Mouse (Mus musculus): ENCODE results near the gene Pola1. TPM values are rescaled to one million over a fixed set of nuclear protein-coding genes. Genes with fewer than 3 reads are reported as not detected.

The Pola1 gene
- polyA plus RNA-seq, 1 experiment from 2014 or later, result 18.2 TPM

GRCm38 (mm10) chrX:93300183-93300815 is 331.7 kb downstream of the Pola1 start:
- DNase-seq (ENCODE audit: low spot score), result no peak
- WGBS, result 17% methylated on average over 10 of the region's 10 CpGs
- Histone ChIP-seq H3K4me2 (ENCODE audit: low read length) (no peak overlapping the region), H3K36me3 (ENCODE audit: control insufficient read depth, insufficient read depth, low read length) (no peaks in the 10 kb centered on the region), H3K4me3 (ENCODE audit: low read depth, low read length) (no peak overlapping the region), H3K27me3 (replicated peaks; ENCODE audit: control insufficient read depth, insufficient read depth, low read length) (peaks cover 82% of the 10 kb centered on the region), H3K9ac (ENCODE audit: low read length) (no peak overlapping the region), H3K4me1 (replicated peaks; ENCODE audit: control insufficient read depth, insufficient read depth, low read length) (no peaks in the 10 kb centered on the region), H3K9me3 (ENCODE audit: control insufficient read depth, low read length) (no peaks in the 10 kb centered on the region), H3K27ac (ENCODE audit: low read depth) (no peak overlapping the region)
- ATAC-seq (replicated peaks; ENCODE audit: low FRiP score, low TSS enrichment, low read depth), result no peak

- Histone ChIP-seq H3K9me3 (ENCODE audit: control insufficient read depth, low read length) (no peaks in the 10 kb centered on the region), H3K4me3 (ENCODE audit: low read depth, low read length) (no peak overlapping the region), H3K36me3 (ENCODE audit: control insufficient read depth, insufficient read depth, low read length) (no peaks in the 10 kb centered on the region), H3K4me1 (replicated peaks; ENCODE audit: control insufficient read depth, insufficient read depth, low read length) (no peaks in the 10 kb centered on the region), H3K27me3 (replicated peaks; ENCODE audit: control insufficient read depth, insufficient read depth, low read length) (peaks cover 84% of the 10 kb centered on the region), H3K27ac (ENCODE audit: low read depth) (no peak overlapping the region), H3K9ac (ENCODE audit: low read length) (no peak overlapping the region), H3K4me2 (ENCODE audit: low read length) (no peak overlapping the region)
- no peak for ATAC-seq (replicated peaks; ENCODE audit: low FRiP score, low TSS enrichment, low read depth)
- 15% methylated on average over 6 of the region's 6 CpGs for WGBS
- no peak for DNase-seq (ENCODE audit: low spot score)
These were observed 332.2 kb downstream of the Pola1 start for GRCm38 (mm10) chrX:93299771-93300170.

- Histone ChIP-seq H3K27me3 (replicated peaks; ENCODE audit: control insufficient read depth, insufficient read depth, low read length) (peaks cover 90% of the 10 kb centered on the region), H3K36me3 (ENCODE audit: control insufficient read depth, insufficient read depth, low read length) (no peaks in the 10 kb centered on the region), H3K9ac (ENCODE audit: low read length) (no peak overlapping the region), H3K4me2 (ENCODE audit: low read length) (peak overlapping the region; percentile 25; the same call in 1 of the 2 replicates), H3K4me3 (ENCODE audit: low read depth, low read length) (0 out of 2 replicates have a peak overlapping the region, but pooled peaks have one; percentile 8), H3K4me1 (replicated peaks; ENCODE audit: control insufficient read depth, insufficient read depth, low read length) (no peaks in the 10 kb centered on the region), H3K9me3 (ENCODE audit: control insufficient read depth, low read length) (no peaks in the 10 kb centered on the region), H3K27ac (ENCODE audit: low read depth) (no peak overlapping the region)
- no peak for ATAC-seq (replicated peaks; ENCODE audit: low FRiP score, low TSS enrichment, low read depth)
- WGBS, result 10% methylated on average over 43 of the region's 43 CpGs
- no peak for DNase-seq (ENCODE audit: low spot score)
These were observed 332.8 kb downstream of the Pola1 start for GRCm38 (mm10) chrX:93299046-93299626.

DNA sequence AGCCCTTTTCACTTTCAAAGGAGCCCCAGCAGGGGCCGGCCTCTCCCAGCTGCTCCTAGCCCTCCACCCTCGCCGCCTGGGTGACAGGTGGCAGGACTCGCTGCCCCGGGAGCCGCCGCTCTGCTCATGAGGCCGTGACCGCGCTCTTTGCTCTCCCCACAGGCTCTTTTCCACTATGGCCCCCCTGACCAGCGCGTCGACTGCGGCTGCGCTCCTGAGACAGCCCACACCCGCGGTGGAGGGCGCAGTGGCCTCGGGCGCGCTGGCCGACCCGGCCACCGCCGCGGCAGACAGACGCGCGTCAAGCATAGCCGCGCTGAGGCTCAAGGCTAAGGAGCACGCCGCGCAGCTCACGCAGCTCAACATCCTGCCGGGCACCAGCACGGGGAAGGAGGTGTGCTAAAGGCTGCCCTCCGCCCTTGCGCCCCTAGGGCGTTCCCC is 334.9 kb downstream of the Pola1 start:
- Histone ChIP-seq H3K9me3 (ENCODE audit: control insufficient read depth, low read length) (no peaks in the 10 kb centered on the region), H3K27me3 (replicated peaks; ENCODE audit: control insufficient read depth, insufficient read depth, low read length) (peaks cover 97% of the 10 kb centered on the region), H3K27ac (ENCODE audit: low read depth) (no peak overlapping the region), H3K4me1 (replicated peaks; ENCODE audit: control insufficient read depth, insufficient read depth, low read length) (no peaks in the 10 kb centered on the region), H3K4me3 (ENCODE audit: low read depth, low read length) (no peak overlapping the region), H3K9ac (ENCODE audit: low read length) (no peak overlapping the region), H3K4me2 (ENCODE audit: low read length) (peak overlapping the region; percentile 20; the same call in 1 of the 2 replicates), H3K36me3 (ENCODE audit: control insufficient read depth, insufficient read depth, low read length) (no peaks in the 10 kb centered on the region)
- ATAC-seq (replicated peaks; ENCODE audit: low FRiP score, low TSS enrichment, low read depth), result no peak
- no peak for DNase-seq (ENCODE audit: low spot score)
- 15% methylated on average over 40 of the region's 40 CpGs for WGBS

DNA sequence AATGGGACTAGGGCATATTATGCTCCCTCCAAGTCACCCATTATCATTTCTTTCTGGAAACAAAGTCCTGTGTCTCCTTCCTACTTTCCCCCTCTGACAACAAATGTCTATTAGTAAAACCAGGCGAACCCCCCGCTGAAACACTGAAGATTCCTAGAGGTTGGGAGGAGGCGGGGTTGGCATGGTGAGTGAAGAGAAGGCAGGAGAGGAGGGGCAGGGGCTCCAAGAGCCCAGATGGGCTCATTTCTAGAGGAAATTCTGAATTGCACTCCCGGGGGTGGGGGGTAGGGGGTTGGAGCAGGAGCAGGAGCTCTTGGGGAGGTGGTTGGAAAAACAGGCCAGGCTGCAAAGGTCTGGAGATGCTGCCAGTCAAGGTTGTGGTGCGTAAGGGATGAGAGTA is 336.1 kb downstream of the Pola1 start:
- ATAC-seq (replicated peaks; ENCODE audit: low FRiP score, low TSS enrichment, low read depth) (no peak), DNase-seq (ENCODE audit: low spot score) (no peak)
- Histone ChIP-seq H3K9ac (ENCODE audit: low read length) (no peak overlapping the region), H3K4me2 (ENCODE audit: low read length) (no peak overlapping the region), H3K27me3 (replicated peaks; ENCODE audit: control insufficient read depth, insufficient read depth, low read length) (peaks cover 98% of the 10 kb centered on the region), H3K36me3 (ENCODE audit: control insufficient read depth, insufficient read depth, low read length) (no peaks in the 10 kb centered on the region), H3K4me3 (ENCODE audit: low read depth, low read length) (no peak overlapping the region), H3K27ac (ENCODE audit: low read depth) (no peak overlapping the region), H3K4me1 (replicated peaks; ENCODE audit: control insufficient read depth, insufficient read depth, low read length) (no peaks in the 10 kb centered on the region), H3K9me3 (ENCODE audit: control insufficient read depth, low read length) (no peaks in the 10 kb centered on the region)
- WGBS, result 20% methylated on average over 5 of the region's 5 CpGs

DNA sequence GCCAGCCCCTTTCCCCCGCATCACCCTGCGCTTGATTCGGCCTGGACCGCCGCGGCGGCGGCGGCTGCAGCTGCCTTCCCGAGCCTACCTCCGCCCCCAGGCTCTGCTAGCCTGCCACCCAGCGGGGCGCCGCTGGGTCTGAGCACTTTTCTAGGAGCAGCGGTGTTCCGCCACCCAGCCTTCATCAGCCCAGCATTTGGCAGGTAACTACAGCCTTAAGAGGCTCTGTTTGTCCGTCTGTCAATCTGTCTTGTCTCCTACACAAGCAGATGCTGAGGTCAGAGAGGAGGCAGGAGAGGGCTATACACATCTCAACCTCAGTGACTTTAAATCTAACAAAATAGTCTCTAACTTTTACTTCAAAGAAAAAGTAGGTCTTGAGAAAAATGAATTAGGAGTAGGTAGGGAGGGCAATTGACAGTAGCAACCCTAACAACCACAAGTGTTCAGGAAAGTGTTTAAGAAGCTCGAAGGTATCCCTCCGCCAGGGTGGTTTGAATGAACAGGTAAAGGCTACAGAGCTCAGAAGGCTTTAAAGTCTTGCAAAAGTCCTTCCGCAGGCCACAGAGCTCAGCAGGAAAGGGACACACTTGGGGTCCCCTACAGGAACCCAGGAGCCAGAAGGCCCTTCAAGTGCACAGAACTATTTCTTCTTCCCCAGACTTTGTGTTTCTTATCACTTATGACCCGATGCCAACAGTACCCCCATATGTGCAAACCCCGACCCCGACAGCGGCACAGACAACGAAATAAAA is 337.0 kb downstream of the Pola1 start:
- no peak overlapping the region for H3K9ac ChIP-seq (ENCODE audit: low read length)
- no peak overlapping the region for H3K4me3 ChIP-seq (ENCODE audit: low read depth, low read length)
- no peak for DNase-seq (ENCODE audit: low spot score)
- H3K27me3 ChIP-seq (replicated peaks; ENCODE audit: control insufficient read depth, insufficient read depth, low read length), result peaks cover 98% of the 10 kb centered on the region
- no peak for ATAC-seq (replicated peaks; ENCODE audit: low FRiP score, low TSS enrichment, low read depth)
- no peak overlapping the region for H3K4me2 ChIP-seq (ENCODE audit: low read length)
- H3K4me1 ChIP-seq (replicated peaks; ENCODE audit: control insufficient read depth, insufficient read depth, low read length), result no peaks in the 10 kb centered on the region
- no peaks in the 10 kb centered on the region for H3K36me3 ChIP-seq (ENCODE audit: control insufficient read depth, insufficient read depth, low read length)
- WGBS, result 13% methylated on average over 25 of the region's 25 CpGs
- H3K9me3 ChIP-seq (ENCODE audit: control insufficient read depth, low read length), result no peaks in the 10 kb centered on the region
- H3K27ac ChIP-seq (ENCODE audit: low read depth), result no peak overlapping the region

GRCm38 (mm10) chrX:93292031-93292430 is 339.9 kb downstream of the Pola1 start:
- 17% methylated on average over 6 of the region's 6 CpGs for WGBS
- Histone ChIP-seq H3K27ac (ENCODE audit: low read depth) (no peak overlapping the region), H3K4me2 (ENCODE audit: low read length) (no peak overlapping the region), H3K27me3 (replicated peaks; ENCODE audit: control insufficient read depth, insufficient read depth, low read length) (peaks cover 99% of the 10 kb centered on the region), H3K9me3 (ENCODE audit: control insufficient read depth, low read length) (no peaks in the 10 kb centered on the region), H3K4me3 (ENCODE audit: low read depth, low read length) (no peak overlapping the region), H3K9ac (ENCODE audit: low read length) (no peak overlapping the region), H3K4me1 (replicated peaks; ENCODE audit: control insufficient read depth, insufficient read depth, low read length) (no peaks in the 10 kb centered on the region), H3K36me3 (ENCODE audit: control insufficient read depth, insufficient read depth, low read length) (no peaks in the 10 kb centered on the region)
- ATAC-seq (replicated peaks; ENCODE audit: low FRiP score, low TSS enrichment, low read depth) (no peak), DNase-seq (ENCODE audit: low spot score) (no peak)

- Histone ChIP-seq H3K4me3 (ENCODE audit: low read depth, low read length) (no peak overlapping the region), H3K27ac (ENCODE audit: low read depth) (no peak overlapping the region), H3K9me3 (ENCODE audit: control insufficient read depth, low read length) (no peaks in the 10 kb centered on the region), H3K27me3 (replicated peaks; ENCODE audit: control insufficient read depth, insufficient read depth, low read length) (peaks cover 100% of the 10 kb centered on the region), H3K4me1 (replicated peaks; ENCODE audit: control insufficient read depth, insufficient read depth, low read length) (no peaks in the 10 kb centered on the region), H3K4me2 (ENCODE audit: low read length) (no peak overlapping the region), H3K36me3 (ENCODE audit: control insufficient read depth, insufficient read depth, low read length) (no peaks in the 10 kb centered on the region), H3K9ac (ENCODE audit: low read length) (no peak overlapping the region)
- DNase-seq (ENCODE audit: low spot score) (no peak), ATAC-seq (replicated peaks; ENCODE audit: low FRiP score, low TSS enrichment, low read depth) (no peak)
- WGBS, result 14% methylated on average over 12 of the region's 12 CpGs
These were observed 342.0 kb downstream of the Pola1 start for GRCm38 (mm10) chrX:93289851-93290380.
